Mouse (Mus musculus): ENCODE measurements at regions not wholly inside any gene's neighbourhood (a gene's known extent, or its start where the extent isn't known, plus 50 kb on each side); places are given as distances from the start of the nearest gene placed in this dataset.

DNA sequence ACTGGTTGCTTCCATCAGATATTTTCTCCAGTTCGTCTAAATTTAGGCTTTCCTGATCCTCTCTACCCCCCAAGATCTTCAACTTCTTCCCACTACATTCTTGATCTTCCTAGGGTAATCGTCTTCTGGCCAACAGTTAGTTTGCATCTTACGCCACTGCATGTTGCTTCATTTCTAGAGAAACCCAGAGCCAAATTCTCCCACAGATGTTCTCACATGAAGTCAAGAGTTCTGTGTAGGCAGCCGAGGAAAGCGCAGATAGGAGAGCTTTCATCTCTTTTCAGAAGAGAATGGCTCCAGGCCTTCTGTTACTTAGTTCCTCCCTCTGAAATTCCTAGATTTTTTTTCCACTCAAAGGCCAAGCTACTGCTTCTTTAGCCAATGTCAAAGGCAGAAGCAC is 179.9 kb downstream of the Fgf10 start:
- no peak; the same call in 1 of the 2 replicates for ATAC-seq (ENCODE audit: insufficient number of reproducible peaks, low FRiP score, low TSS enrichment, low read depth)
- Histone ChIP-seq H3K4me3 (replicated peaks) (no peak overlapping the region), H3K36me3 (no peaks in the 10 kb centered on the region), H3K4me2 (replicated peaks) (peak overlapping the region; percentile 3; the same call in 1 of the 2 replicates), H3K27ac (replicated peaks) (0 out of 2 replicates have a peak overlapping the region, but pooled peaks have one; percentile 48), H3K4me1 (no peaks in the 10 kb centered on the region), H3K9ac (no peak overlapping the region), H3K9me3 (replicated peaks) (no peaks in the 10 kb centered on the region), H3K27me3 (no peaks in the 10 kb centered on the region)
- 58% methylated on average over 5 of the region's 5 CpGs for WGBS

DNA sequence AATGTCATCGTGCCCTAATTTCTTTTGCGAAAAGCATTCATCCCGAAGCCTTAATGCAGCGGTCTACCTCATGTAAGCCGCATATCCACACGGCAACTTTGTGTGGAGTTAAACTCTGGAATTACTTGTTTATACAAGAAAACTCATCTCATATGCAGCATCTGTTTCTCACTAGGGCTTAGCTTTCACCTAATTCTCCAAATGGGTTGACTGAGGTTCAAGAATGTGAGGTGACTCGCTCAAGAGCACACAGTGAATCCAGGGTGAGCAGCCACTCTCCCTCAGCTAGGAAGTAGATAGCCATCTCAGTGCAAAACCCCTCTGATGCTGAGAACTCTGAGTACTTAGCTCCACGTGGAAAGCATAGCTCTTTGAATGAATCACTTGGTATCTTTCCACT is 181.1 kb downstream of the Fgf10 start:
- WGBS, result 40% methylated on average over 8 of the region's 8 CpGs
- Histone ChIP-seq H3K4me1 (no peaks in the 10 kb centered on the region), H3K4me3 (replicated peaks) (no peak overlapping the region), H3K9ac (no peak overlapping the region), H3K9me3 (replicated peaks) (no peaks in the 10 kb centered on the region), H3K36me3 (no peaks in the 10 kb centered on the region), H3K4me2 (replicated peaks) (0 out of 2 replicates have a peak overlapping the region, but pooled peaks have one; percentile 3), H3K27me3 (no peaks in the 10 kb centered on the region), H3K27ac (replicated peaks) (no peak overlapping the region)
- ATAC-seq (ENCODE audit: insufficient number of reproducible peaks, low FRiP score, low TSS enrichment, low read depth), result no peak

DNA sequence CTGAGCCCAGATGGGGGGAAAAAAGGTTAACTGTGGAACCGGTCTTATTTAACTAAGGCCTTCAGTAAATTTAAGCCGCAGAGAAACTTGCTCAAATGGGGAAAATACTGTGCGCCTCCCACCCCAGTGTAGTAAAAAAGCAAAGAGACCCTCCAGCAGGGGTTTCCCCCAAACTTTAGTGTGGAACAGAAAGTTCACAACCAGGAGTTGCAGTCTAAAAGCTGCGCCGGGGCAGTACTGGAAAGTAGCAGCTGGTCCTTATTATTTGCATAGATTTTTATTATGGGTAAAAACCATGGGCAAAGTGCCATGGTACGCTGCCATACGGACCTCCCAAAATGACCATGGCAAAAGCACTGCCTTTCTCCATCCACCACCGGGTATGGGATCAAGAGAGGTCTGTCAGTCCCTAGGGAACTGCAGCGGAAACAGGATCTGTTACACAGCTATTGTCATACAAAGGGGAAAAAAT is 216.8 kb downstream of the Fgf10 start:
- no peak overlapping the region for H3K9ac ChIP-seq
- H3K36me3 ChIP-seq, result no peaks in the 10 kb centered on the region
- 28% methylated on average over 9 of the region's 9 CpGs for WGBS
- no peaks in the 10 kb centered on the region; the same call in 1 of the 2 replicates for H3K27me3 ChIP-seq
- no peaks in the 10 kb centered on the region for H3K9me3 ChIP-seq (replicated peaks)
- no peaks in the 10 kb centered on the region for H3K4me1 ChIP-seq
- H3K4me3 ChIP-seq (replicated peaks), result no peak overlapping the region
- H3K27ac ChIP-seq (replicated peaks), result no peak overlapping the region
- no peak for ATAC-seq (ENCODE audit: insufficient number of reproducible peaks, low FRiP score, low TSS enrichment, low read depth)
- H3K4me2 ChIP-seq (replicated peaks), result peak overlapping the region; percentile 12; the same call in 1 of the 2 replicates

DNA sequence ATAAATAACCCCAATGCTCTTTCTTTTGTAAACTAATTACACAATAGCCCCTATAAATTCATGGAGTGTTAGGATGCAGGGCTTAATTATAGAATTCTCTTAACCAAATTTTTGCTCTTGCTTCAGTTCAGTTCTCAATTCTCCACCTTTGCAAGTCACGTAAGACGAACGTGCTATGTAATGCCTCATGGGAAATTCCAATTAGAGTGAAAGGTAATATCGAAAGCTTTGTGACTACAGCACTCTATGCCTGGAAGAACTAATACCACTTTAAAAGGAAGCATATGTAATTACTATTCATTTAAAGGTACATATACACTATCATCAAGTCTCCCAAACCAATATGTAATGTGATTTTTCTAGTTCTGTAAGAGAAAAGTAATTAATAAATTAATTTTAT is 225.5 kb downstream of the Fgf10 start:
- Histone ChIP-seq H3K4me3 (replicated peaks) (no peak overlapping the region), H3K27me3 (no peaks in the 10 kb centered on the region), H3K27ac (replicated peaks) (no peak overlapping the region), H3K36me3 (no peaks in the 10 kb centered on the region), H3K9ac (no peak overlapping the region), H3K9me3 (replicated peaks) (no peaks in the 10 kb centered on the region), H3K4me1 (no peaks in the 10 kb centered on the region), H3K4me2 (replicated peaks) (no peak overlapping the region)
- no peak for ATAC-seq (ENCODE audit: insufficient number of reproducible peaks, low FRiP score, low TSS enrichment, low read depth)
- 49% methylated on average over 4 of the region's 4 CpGs for WGBS

DNA sequence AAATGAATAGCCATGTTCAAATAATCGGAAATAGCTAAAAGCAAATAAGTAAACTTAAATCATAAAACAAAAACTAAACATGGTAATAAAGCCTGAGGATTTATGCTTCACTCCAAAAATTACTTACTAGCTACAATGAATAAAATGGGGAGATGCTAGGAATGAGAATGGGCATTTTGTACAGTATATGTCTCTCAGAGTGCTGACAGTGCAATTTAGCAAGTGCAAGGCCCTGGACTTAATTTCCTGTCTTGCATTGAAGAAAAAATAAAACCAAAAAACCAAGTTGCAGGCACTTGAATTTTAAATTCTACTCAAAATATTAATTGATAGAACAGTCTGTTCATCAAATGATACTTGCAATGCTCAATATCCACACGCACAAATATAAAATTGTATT is 232.4 kb downstream of the Fgf10 start:
- no peaks in the 10 kb centered on the region for H3K36me3 ChIP-seq
- no peak overlapping the region for H3K4me2 ChIP-seq (replicated peaks)
- 88% methylated on average over 2 of the region's 2 CpGs for WGBS
- H3K9ac ChIP-seq, result no peak overlapping the region
- no peak overlapping the region for H3K4me3 ChIP-seq (replicated peaks)
- ATAC-seq (ENCODE audit: insufficient number of reproducible peaks, low FRiP score, low TSS enrichment, low read depth), result no peak
- no peaks in the 10 kb centered on the region for H3K9me3 ChIP-seq (replicated peaks)
- H3K4me1 ChIP-seq, result no peaks in the 10 kb centered on the region
- H3K27ac ChIP-seq (replicated peaks), result no peak overlapping the region
- H3K27me3 ChIP-seq, result no peaks in the 10 kb centered on the region

DNA sequence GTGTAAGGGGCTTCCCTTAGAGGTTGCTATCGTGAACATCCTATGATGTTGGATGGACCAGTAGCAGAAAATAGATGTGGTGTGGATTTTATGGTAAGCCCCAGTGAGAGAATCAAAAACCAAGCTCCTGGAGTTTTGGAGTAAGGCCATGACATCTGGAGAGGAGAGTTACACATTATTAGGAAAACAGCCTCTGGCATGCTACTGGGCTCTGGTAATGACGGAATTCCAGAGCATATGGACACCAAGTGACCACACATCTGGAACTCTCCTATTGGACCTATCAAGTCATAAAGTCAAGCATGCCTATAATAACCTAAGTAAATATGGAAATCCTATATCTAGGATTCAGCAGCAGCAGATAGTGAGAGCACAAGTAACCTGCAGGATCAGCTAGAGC is 240.8 kb downstream of the Fgf10 start:
- H3K4me2 ChIP-seq (replicated peaks), result no peak overlapping the region
- H3K4me1 ChIP-seq, result no peaks in the 10 kb centered on the region
- ATAC-seq (ENCODE audit: insufficient number of reproducible peaks, low FRiP score, low TSS enrichment, low read depth), result no peak
- H3K36me3 ChIP-seq, result no peaks in the 10 kb centered on the region
- H3K9me3 ChIP-seq (replicated peaks), result no peaks in the 10 kb centered on the region
- no peak overlapping the region for H3K4me3 ChIP-seq (replicated peaks)
- no peaks in the 10 kb centered on the region for H3K27me3 ChIP-seq
- WGBS, result 61% methylated on average over 2 of the region's 2 CpGs
- H3K27ac ChIP-seq (replicated peaks), result no peak overlapping the region
- no peak overlapping the region for H3K9ac ChIP-seq

DNA sequence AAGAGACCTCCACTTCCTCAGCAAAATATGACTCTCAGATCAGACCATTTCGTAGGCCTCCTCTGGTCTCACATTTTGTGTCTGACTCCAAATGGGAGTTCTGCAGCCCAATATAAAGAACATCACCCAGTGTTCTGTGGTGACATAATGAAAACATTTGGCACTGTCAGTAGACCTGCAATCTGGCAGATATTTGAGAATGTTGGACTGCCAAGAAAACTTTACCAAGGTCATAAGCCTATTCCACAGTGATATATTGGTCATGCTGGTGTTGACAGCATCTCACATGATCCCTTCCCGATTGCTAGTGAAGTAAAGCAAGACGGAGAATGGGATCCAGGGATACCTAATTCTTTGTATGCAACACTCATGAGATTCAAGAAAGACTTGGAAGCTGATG is 271.2 kb downstream of the Fgf10 start:
- ATAC-seq (ENCODE audit: insufficient number of reproducible peaks, low FRiP score, low TSS enrichment, low read depth), result no peak; the same call in 1 of the 2 replicates
- 73% methylated on average over 3 of the region's 3 CpGs for WGBS
- Histone ChIP-seq H3K27ac (replicated peaks) (no peak overlapping the region), H3K9ac (no peak overlapping the region), H3K9me3 (replicated peaks) (no peaks in the 10 kb centered on the region), H3K4me1 (no peaks in the 10 kb centered on the region), H3K4me2 (replicated peaks) (no peak overlapping the region), H3K4me3 (replicated peaks) (no peak overlapping the region), H3K36me3 (no peaks in the 10 kb centered on the region), H3K27me3 (no peaks in the 10 kb centered on the region)

DNA sequence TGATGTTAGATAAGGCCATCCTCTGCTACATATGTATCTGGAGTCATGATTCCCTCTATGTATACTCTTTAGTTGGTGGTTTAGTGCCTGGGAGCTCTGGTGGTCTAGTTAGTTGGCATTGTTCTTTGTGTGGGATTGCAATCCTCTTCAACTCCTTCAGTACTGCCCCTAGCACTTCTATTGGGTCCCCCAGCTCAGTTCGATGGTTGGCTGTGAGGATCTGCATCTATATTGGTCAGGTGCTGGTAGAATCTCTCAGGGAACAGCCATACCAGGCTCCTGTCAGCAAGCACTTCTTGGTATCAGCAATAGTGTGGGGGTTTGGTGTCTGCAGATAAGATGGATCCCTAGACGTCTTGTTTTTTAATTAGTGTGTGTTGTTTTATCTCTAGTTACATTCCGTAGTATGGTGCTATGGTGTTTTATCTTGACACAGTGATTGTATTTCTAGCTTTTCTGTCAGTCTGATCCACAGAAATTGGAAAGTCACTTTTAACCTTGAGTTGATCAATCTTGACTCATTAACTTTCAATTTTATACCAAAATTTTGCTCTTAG is 296.6 kb downstream of the Fgf10 start:
- Histone ChIP-seq H3K36me3 (no peaks in the 10 kb centered on the region), H3K4me1 (no peaks in the 10 kb centered on the region), H3K27ac (replicated peaks) (no peak overlapping the region), H3K27me3 (no peaks in the 10 kb centered on the region), H3K4me3 (replicated peaks) (no peak overlapping the region), H3K4me2 (replicated peaks) (no peak overlapping the region), H3K9me3 (replicated peaks) (no peaks in the 10 kb centered on the region), H3K9ac (no peak overlapping the region)
- ATAC-seq (ENCODE audit: insufficient number of reproducible peaks, low FRiP score, low TSS enrichment, low read depth), result no peak
- 70% methylated on average over 3 of the region's 3 CpGs for WGBS

DNA sequence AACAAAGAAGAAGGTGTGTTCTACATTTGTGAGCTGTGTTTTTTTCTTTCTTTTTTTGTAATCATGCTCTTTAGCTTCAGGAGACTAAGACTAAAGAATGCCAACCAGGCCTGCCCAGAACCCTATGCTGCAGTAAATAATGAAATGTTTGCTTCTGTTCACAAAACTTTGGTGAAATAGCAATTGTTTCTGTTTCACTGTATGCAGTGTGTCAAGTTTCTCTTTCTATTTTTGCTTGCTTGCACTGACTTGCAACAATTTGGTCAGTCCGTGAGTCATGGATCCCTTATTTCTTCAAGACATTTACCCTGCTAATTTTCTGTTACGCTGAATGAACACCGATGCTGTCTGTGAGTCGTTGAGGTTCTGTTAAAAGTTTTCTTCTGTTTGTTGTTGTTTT is 298.1 kb downstream of the Fgf10 start:
- Histone ChIP-seq H3K9me3 (replicated peaks) (no peaks in the 10 kb centered on the region), H3K4me1 (no peaks in the 10 kb centered on the region), H3K4me2 (replicated peaks) (no peak overlapping the region), H3K9ac (no peak overlapping the region), H3K27me3 (no peaks in the 10 kb centered on the region), H3K36me3 (no peaks in the 10 kb centered on the region), H3K4me3 (replicated peaks) (no peak overlapping the region), H3K27ac (replicated peaks) (no peak overlapping the region)
- WGBS, result 56% methylated on average over 4 of the region's 4 CpGs
- no peak for ATAC-seq (ENCODE audit: insufficient number of reproducible peaks, low FRiP score, low TSS enrichment, low read depth)

DNA sequence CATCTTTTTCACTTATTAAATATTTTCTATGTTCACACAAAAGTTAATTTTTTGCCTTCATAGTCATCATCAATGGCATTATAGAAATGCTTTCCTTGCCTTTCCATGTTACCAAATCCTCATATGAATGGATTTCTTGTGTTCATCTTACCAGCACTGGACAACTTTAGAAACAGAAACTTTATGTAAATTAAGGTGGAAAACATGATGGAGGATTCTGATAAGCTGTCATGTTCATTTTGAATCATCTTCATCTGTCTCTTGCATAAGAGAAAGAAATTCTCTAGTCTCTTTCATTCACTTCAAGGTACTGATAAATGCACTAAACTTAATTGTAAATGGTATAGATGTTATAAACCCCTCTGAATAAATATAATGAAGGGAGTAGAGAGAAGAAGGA is 305.4 kb downstream of the Fgf10 start:
- no peaks in the 10 kb centered on the region for H3K27me3 ChIP-seq
- ATAC-seq (ENCODE audit: insufficient number of reproducible peaks, low FRiP score, low TSS enrichment, low read depth), result no peak
- H3K36me3 ChIP-seq, result no peaks in the 10 kb centered on the region
- H3K4me1 ChIP-seq, result no peaks in the 10 kb centered on the region
- no peaks in the 10 kb centered on the region for H3K9me3 ChIP-seq (replicated peaks)
- no peak overlapping the region for H3K4me3 ChIP-seq (replicated peaks)
- H3K27ac ChIP-seq (replicated peaks), result no peak overlapping the region
- no peak overlapping the region for H3K9ac ChIP-seq
- H3K4me2 ChIP-seq (replicated peaks), result no peak overlapping the region

DNA sequence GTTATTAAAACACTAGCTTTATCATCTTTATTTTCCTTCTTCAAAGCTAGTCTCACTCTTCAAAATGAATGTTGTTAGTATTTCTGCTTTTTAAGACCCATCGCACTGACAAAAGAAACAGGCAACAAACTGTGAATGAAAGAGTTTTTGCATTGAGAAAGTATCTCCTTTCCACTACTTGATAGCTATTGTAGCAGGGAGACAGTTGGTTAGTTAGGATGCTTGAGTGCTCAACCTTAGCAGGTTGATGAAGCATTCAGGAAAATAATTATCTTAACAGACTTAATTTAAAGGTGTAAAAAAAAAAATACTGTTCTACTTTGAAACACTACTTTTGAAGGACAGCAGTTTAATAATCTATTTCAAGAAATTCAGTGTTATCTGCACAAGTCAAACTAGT is 305.9 kb downstream of the Fgf10 start:
- 83% methylated on average over 1 of the region's 1 CpGs for WGBS
- H3K4me2 ChIP-seq (replicated peaks), result no peak overlapping the region
- no peaks in the 10 kb centered on the region for H3K36me3 ChIP-seq
- no peaks in the 10 kb centered on the region for H3K9me3 ChIP-seq (replicated peaks)
- no peaks in the 10 kb centered on the region for H3K27me3 ChIP-seq
- H3K4me3 ChIP-seq (replicated peaks), result no peak overlapping the region
- ATAC-seq (ENCODE audit: insufficient number of reproducible peaks, low FRiP score, low TSS enrichment, low read depth), result no peak
- no peak overlapping the region for H3K9ac ChIP-seq
- H3K4me1 ChIP-seq, result no peaks in the 10 kb centered on the region
- no peak overlapping the region for H3K27ac ChIP-seq (replicated peaks)

DNA sequence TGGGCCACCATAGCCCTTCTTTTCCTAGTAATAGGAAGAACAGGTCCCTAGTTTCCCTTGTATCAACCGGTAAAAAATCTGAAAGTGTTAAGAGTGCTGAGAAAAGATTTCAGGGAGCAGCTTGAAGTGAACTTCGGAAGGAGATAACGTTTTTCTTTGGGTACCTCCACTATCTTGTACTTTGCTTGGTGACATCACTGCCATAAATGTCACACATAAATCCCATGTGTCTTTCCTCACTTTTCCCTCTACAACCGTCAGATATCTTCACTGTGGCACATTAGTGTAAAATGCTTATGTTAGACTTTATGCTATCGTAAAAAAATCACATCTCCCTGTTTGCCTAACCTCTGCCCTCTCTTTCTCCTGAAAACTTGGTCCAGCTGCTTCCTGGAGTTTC is 309.9 kb downstream of the Fgf10 start:
- no peak for ATAC-seq (ENCODE audit: insufficient number of reproducible peaks, low FRiP score, low TSS enrichment, low read depth)
- Histone ChIP-seq H3K9ac (no peak overlapping the region), H3K36me3 (no peaks in the 10 kb centered on the region), H3K9me3 (replicated peaks) (no peaks in the 10 kb centered on the region), H3K27ac (replicated peaks) (no peak overlapping the region), H3K27me3 (no peaks in the 10 kb centered on the region), H3K4me2 (replicated peaks) (no peak overlapping the region), H3K4me1 (no peaks in the 10 kb centered on the region; the same call in 1 of the 2 replicates), H3K4me3 (replicated peaks) (no peak overlapping the region)
- WGBS, result 83% methylated on average over 5 of the region's 5 CpGs
